Mouse (Mus musculus) lung, postnatal 0 days (tissue): ENCODE results near the gene Mlst8. TPM values are rescaled to one million over a fixed set of nuclear protein-coding genes. Genes with fewer than 3 reads are reported as not detected.

Source experiments
- ATAC-seq: fragments of 200-750 bp; cut with Nextera tagmentation; 2 replicates; pipeline ENCODE4 v1.8.0; 2017; ENCODE audit warnings: moderate library complexity
- DNase-seq: peaks from one replicate; pipeline ENCODE4 v3.0.0-alpha.2; 2016; ENCODE audit warnings: low spot score
- H3K27ac ChIP-seq: fragments of 300-500 bp; sonication (generic); 2 replicates; pipeline ENCODE4 v1.5.1; 2014; ENCODE audit warnings: antibody characterized with exemption, mild to moderate bottlenecking, low read length, mixed read lengths
- H3K27me3 ChIP-seq: fragments of 300-500 bp; sonication (generic); replicated peaks from 2 replicates; pipeline ENCODE4 v1.6.1; 2014; ENCODE audit warnings: low read length, mixed read lengths; ENCODE audit not compliant: insufficient read depth
- H3K36me3 ChIP-seq: fragments of 300-500 bp; sonication (generic); 2 replicates; pipeline ENCODE4 v1.6.1; 2014; ENCODE audit warnings: low read length, mixed read lengths; ENCODE audit not compliant: insufficient read depth
- H3K4me1 ChIP-seq: fragments of 300-500 bp; sonication (generic); 2 replicates; pipeline ENCODE4 v1.6.1; 2014; ENCODE audit warnings: antibody characterized with exemption, low read depth, low read length, mixed read lengths; ENCODE audit not compliant: insufficient read depth
- H3K4me2 ChIP-seq: fragments of 300-500 bp; sonication (generic); replicated peaks from 2 replicates; pipeline ENCODE4 v1.6.1; 2014; ENCODE audit warnings: low read depth, mild to moderate bottlenecking, low read length, moderate library complexity, mixed read lengths
- H3K4me3 ChIP-seq: fragments of 300-500 bp; sonication (generic); 2 replicates; pipeline ENCODE4 v1.5.1; 2014; ENCODE audit warnings: low read depth, low read length
- H3K9ac ChIP-seq: fragments of 300-500 bp; sonication (generic); replicated peaks from 2 replicates; pipeline ENCODE4 v1.6.1; 2014; ENCODE audit warnings: low read depth, mild to moderate bottlenecking
- H3K9me3 ChIP-seq: fragments of 300-500 bp; sonication (generic); 2 replicates; pipeline ENCODE4 v1.6.1; 2016; ENCODE audit warnings: low read length, mixed read lengths
- CTCF ChIP-seq: IDR thresholded peaks from 2 replicates; pipeline ENCODE4 v1.5.1; 2016; ENCODE audit warnings: antibody characterized with exemption, mild to moderate bottlenecking
- EP300 ChIP-seq: IDR thresholded peaks from 2 replicates; pipeline ENCODE4 v1.6.1; 2016; ENCODE audit warnings: antibody characterized with exemption, mild to moderate bottlenecking, control low read depth
- WGBS: fragments of 180-500 bp; shearing (Covaris S2); extraction: QIAGEN DNeasy Blood & Tissue Kit; methylation state at CpG from one replicate; pipeline ENCODE4 v1.1.7; 2014; 5-methylcytosine and 5-hydroxymethylcytosine counted together
- polyA plus RNA-seq: library from polyadenylated mRNA; unstranded; fragments of >200 nt; fragmentation: Nextera tagmentation; extraction: Ambion mirVana; gene quantifications from 2 replicates; pipeline ENCODE4 v1.2.1, GENCODE M21; 2015

Gene Mlst8
- polyA plus RNA-seq, 1 experiment from 2014 or later: 14.4 TPM

GRCm38 (mm10) chr17:24490399-24490798 lies 11.5 kb upstream of the Mlst8 start:
- no peak for TF ChIP-seq EP300
- no peaks in the 10 kb centered on the region for H3K36me3 ChIP-seq
- H3K4me3 ChIP-seq: no peak overlapping the region
- 69% methylated on average over 4 of the region's 4 CpGs for WGBS
- no peak overlapping the region for H3K27ac ChIP-seq
- no peaks in the 10 kb centered on the region for H3K9me3 ChIP-seq
- ATAC-seq (no peak), DNase-seq (no peak)
- H3K27me3 ChIP-seq: peaks cover 7% of the 10 kb centered on the region; the same call in 1 of the 2 replicates
- no peak overlapping the region for H3K9ac ChIP-seq
- peaks cover 5% of the 10 kb centered on the region; the same call in 1 of the 2 replicates for H3K4me1 ChIP-seq
- H3K4me2 ChIP-seq: no peak overlapping the region

GRCm38 (mm10) chr17:24489265-24490030 lies 10.6 kb upstream of the Mlst8 start:
- WGBS: 24% methylated on average over 19 of the region's 19 CpGs
- Histone ChIP-seq H3K9ac (no peak overlapping the region), H3K27me3 (peaks cover 7% of the 10 kb centered on the region; the same call in 1 of the 2 replicates), H3K36me3 (no peaks in the 10 kb centered on the region), H3K4me1 (peaks cover 5% of the 10 kb centered on the region; the same call in 1 of the 2 replicates), H3K27ac (no peak overlapping the region), H3K9me3 (no peaks in the 10 kb centered on the region), H3K4me2 (peak overlapping the region; percentile 99), H3K4me3 (peak overlapping the region; percentile 60)
- ATAC-seq (no peak), DNase-seq (no peak)
- TF ChIP-seq EP300: no peak
- TF ChIP-seq CTCF: no peak

GRCm38 (mm10) chr17:24488662-24489264 lies 9.9 kb upstream of the Mlst8 start:
- no peak overlapping the region for H3K27ac ChIP-seq
- WGBS: 1% methylated on average over 29 of the region's 81 CpGs
- H3K9ac ChIP-seq: 0 out of 2 replicates have a peak overlapping the region, but pooled peaks have one; percentile 12
- peak overlapping the region; percentile 99 for H3K4me2 ChIP-seq
- DNase-seq (no peak), ATAC-seq (peak; percentile 61)
- no peaks in the 10 kb centered on the region for H3K9me3 ChIP-seq
- H3K27me3 ChIP-seq: peaks cover 7% of the 10 kb centered on the region; the same call in 1 of the 2 replicates
- no peaks in the 10 kb centered on the region for H3K36me3 ChIP-seq
- H3K4me1 ChIP-seq: peaks cover 5% of the 10 kb centered on the region; the same call in 1 of the 2 replicates
- no peak for TF ChIP-seq EP300
- no peak for TF ChIP-seq CTCF
- H3K4me3 ChIP-seq: peak overlapping the region; percentile 60

DNA sequence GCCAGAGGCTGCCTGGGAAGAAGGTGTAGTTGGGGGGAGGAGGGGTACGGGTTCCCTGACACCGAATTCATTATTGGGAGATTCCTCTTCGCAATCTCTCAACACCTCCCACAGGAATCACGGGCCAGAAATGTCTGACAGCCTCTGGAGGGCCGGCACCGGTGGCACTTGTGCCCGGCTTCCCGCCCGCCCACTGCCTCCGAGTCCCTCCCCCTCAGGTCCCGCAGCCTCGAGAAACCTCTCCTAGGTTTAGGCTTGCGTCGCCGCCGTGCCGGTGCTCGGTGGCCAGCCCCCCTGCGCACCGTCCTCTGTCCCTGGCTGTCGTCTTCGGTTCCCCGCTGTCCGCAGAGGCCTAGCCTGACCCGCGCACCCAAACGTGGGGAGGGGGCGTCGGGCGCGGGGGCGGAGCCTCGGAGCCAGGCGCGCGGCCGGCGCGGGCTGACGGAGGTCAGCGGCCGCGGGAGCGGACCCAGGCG lies 9.3 kb upstream of the Mlst8 start, which contains the start of gene Caskin1:
Gene Caskin1, plus strand, starts transcription at position 416 of the 476 bp plus-strand sequence.
- peak; percentile 65 for ATAC-seq
- no peaks in the 10 kb centered on the region for H3K36me3 ChIP-seq
- WGBS: under 1% methylated on average over 25 of the region's 45 CpGs
- DNase-seq: peak; percentile 52
- peaks cover 7% of the 10 kb centered on the region; the same call in 1 of the 2 replicates for H3K27me3 ChIP-seq
- no peaks in the 10 kb centered on the region for H3K9me3 ChIP-seq
- TF ChIP-seq EP300 (no peak), CTCF (no peak)
- H3K4me2 ChIP-seq: peak within 1 kb of the TSS; percentile 99
- no peak within 1 kb of the TSS for H3K27ac ChIP-seq
- peaks cover 5% of the 10 kb centered on the region; the same call in 1 of the 2 replicates for H3K4me1 ChIP-seq
- H3K4me3 ChIP-seq: peak within 1 kb of the TSS; percentile 60
- H3K9ac ChIP-seq: 0 out of 2 replicates have a peak within 1 kb of the TSS, but pooled peaks have one; percentile 12

DNA sequence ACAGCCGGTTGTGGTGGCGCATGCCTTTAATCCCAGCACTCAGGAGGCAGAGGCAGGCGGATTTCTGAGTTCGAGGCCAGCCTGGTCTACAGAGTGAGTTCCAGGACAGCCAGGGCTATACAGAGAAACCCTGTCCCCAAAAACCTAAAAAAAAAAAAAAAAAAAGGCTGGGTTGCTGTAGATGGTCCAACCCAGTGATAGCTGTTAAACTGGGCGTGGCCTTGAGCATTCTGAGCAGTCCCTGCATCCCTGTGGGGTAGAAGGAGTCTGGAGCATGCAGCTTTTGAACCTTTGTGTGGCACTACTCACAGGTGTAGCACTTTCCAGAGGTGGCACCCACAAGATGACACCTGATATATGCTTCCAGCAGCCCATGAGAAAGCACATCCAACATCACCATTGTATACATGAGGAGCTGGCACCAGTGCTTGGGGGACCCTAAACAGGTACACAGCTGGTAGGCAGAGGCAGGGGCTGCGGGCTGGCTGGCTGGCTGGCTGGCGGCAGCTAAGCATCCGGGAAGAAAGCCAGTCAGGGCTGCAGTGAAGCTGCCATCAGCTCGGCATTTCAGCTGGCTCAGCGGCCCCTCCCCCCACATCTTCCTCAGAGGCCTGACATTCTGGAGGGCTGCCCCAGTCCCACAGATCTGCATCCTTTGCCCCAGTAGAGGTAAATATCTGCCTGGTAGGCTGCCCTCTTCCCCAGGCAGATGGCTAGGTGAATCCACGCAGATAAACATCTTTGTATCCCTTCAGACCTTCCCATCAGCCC lies 6.4 kb upstream of the Mlst8 start:
- Histone ChIP-seq H3K36me3 (no peaks in the 10 kb centered on the region), H3K9ac (no peak overlapping the region), H3K4me2 (no peak overlapping the region), H3K4me1 (peaks cover 5% of the 10 kb centered on the region; the same call in 1 of the 2 replicates), H3K9me3 (no peaks in the 10 kb centered on the region), H3K4me3 (no peak overlapping the region), H3K27ac (no peak overlapping the region), H3K27me3 (peaks cover 7% of the 10 kb centered on the region; the same call in 1 of the 2 replicates)
- ATAC-seq (no peak), DNase-seq (no peak)
- TF ChIP-seq EP300 (no peak), CTCF (no peak)
- WGBS: 51% methylated on average over 11 of the region's 11 CpGs

DNA sequence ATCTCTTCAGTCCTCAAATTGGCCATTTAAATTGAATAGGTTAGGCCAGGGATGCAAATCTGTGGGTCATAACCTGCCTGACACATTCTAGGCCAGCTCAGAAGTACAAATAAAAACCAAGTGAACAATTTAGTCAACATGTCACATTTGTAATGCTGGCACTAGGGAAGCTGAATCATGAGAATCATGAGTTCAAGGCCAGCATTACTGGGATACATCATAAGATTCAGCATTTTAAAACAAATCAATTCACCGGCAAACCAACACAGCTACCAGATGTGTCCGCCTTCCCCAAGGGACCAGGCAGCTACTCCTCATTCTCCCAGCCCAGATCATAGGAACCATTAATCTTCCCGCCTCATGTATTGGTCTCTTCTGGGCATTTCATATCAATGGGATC lies 4.6 kb upstream of the Mlst8 start:
- no peaks in the 10 kb centered on the region for H3K4me1 ChIP-seq
- DNase-seq (no peak), ATAC-seq (no peak)
- H3K27ac ChIP-seq: no peak overlapping the region
- no peak overlapping the region for H3K4me2 ChIP-seq
- no peak for TF ChIP-seq CTCF
- no peak for TF ChIP-seq EP300
- no peaks in the 10 kb centered on the region for H3K9me3 ChIP-seq
- no peak overlapping the region for H3K9ac ChIP-seq
- no peaks in the 10 kb centered on the region for H3K36me3 ChIP-seq
- H3K27me3 ChIP-seq: no peaks in the 10 kb centered on the region
- H3K4me3 ChIP-seq: no peak overlapping the region
- 95% methylated on average over 3 of the region's 3 CpGs for WGBS
